Mouse (Mus musculus): ENCODE results near the gene Slc24a4. TPM values are rescaled to one million over a fixed set of nuclear protein-coding genes. Genes with fewer than 3 reads are reported as not detected.
A peak's percentile ranks its signal among the peaks of the same experiment; 100 is the strongest.

Gene Slc24a4
- polyA plus RNA-seq, 1 experiment from 2014 or later: 2.4 TPM

DNA sequence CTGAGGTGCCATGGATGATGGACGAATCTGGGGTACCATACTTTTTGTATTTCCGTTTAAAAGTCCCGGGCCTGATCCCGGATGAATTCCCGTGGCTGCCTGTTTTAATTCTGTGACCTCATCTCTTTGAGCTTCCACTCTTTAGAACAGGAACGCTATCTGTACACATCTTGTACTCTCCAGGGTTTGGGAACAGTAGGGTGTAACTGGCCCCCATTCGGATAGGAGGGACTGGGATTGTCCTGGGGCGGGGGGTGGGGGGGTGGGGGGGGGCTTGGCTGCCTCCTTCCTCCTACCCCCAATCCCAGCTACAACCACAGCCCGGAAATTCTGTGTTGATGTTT, 155.7 kb downstream of the Slc24a4 start:
- Histone ChIP-seq H3K27ac (peak overlapping the region; percentile 2; the same call in 1 of the 2 replicates), H3K36me3 (replicated peaks; ENCODE audit: control insufficient read depth, insufficient read depth) (no peaks in the 10 kb centered on the region), H3K27me3 (ENCODE audit: control insufficient read depth, insufficient read depth, low read length) (0 out of 2 replicates have a peak, but pooled peaks cover 4% of the 10 kb centered on the region), H3K4me2 (replicated peaks) (peak overlapping the region; percentile 99), H3K4me3 (replicated peaks; ENCODE audit: low read length) (peak overlapping the region; percentile 55; the same call in 1 of the 2 replicates), H3K9me3 (ENCODE audit: control insufficient read depth, low read length) (no peaks in the 10 kb centered on the region), H3K4me1 (replicated peaks; ENCODE audit: control insufficient read depth, insufficient read depth, low read length) (peaks cover 27% of the 10 kb centered on the region), H3K9ac (no peak overlapping the region)
- ATAC-seq (ENCODE audit: low FRiP score): no peak
- no peak for DNase-seq (ENCODE audit: low spot score)
- WGBS: 28% methylated on average over 9 of the region's 9 CpGs

GRCm38 (mm10) chr12:102284618-102285159, 156.2 kb downstream of the Slc24a4 start:
- ATAC-seq (ENCODE audit: low FRiP score) (no peak), DNase-seq (ENCODE audit: low spot score) (no peak)
- Histone ChIP-seq H3K27ac (no peak overlapping the region), H3K9ac (no peak overlapping the region), H3K4me2 (replicated peaks) (peak overlapping the region; percentile 99), H3K9me3 (ENCODE audit: control insufficient read depth, low read length) (no peaks in the 10 kb centered on the region), H3K27me3 (ENCODE audit: control insufficient read depth, insufficient read depth, low read length) (0 out of 2 replicates have a peak, but pooled peaks cover 4% of the 10 kb centered on the region), H3K36me3 (replicated peaks; ENCODE audit: control insufficient read depth, insufficient read depth) (no peaks in the 10 kb centered on the region), H3K4me1 (replicated peaks; ENCODE audit: control insufficient read depth, insufficient read depth, low read length) (peaks cover 27% of the 10 kb centered on the region), H3K4me3 (replicated peaks; ENCODE audit: low read length) (no peak overlapping the region)
- WGBS: 50% methylated on average over 3 of the region's 3 CpGs

DNA sequence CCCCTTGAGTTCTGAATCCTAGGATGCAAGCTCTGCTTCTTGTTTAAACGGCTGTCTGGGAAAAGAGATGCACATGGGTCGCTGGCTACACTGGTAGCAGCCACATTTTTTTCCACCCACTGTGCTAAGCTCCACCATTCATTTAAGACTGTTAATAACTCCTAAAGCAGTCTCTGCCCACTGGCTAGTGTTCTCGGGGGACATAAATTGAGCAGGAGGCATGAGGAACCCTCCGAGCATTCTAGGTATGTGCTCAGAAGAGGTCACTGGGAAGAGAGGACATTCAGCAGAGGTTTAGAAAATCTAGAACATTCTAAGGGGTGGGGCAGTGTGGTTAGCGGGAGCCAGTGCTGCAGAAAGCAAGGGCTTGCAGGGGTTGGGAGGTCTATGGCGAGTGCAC, 156.8 kb downstream of the Slc24a4 start:
- Histone ChIP-seq H3K36me3 (replicated peaks; ENCODE audit: control insufficient read depth, insufficient read depth) (no peaks in the 10 kb centered on the region), H3K27me3 (ENCODE audit: control insufficient read depth, insufficient read depth, low read length) (0 out of 2 replicates have a peak, but pooled peaks cover 4% of the 10 kb centered on the region), H3K4me3 (replicated peaks; ENCODE audit: low read length) (no peak overlapping the region), H3K9me3 (ENCODE audit: control insufficient read depth, low read length) (no peaks in the 10 kb centered on the region), H3K4me1 (replicated peaks; ENCODE audit: control insufficient read depth, insufficient read depth, low read length) (peaks cover 27% of the 10 kb centered on the region), H3K4me2 (replicated peaks) (no peak overlapping the region), H3K27ac (no peak overlapping the region), H3K9ac (no peak overlapping the region)
- 80% methylated on average over 6 of the region's 6 CpGs for WGBS
- DNase-seq (ENCODE audit: low spot score) (no peak), ATAC-seq (ENCODE audit: low FRiP score) (no peak)

- Histone ChIP-seq H3K9me3 (ENCODE audit: control insufficient read depth, low read length) (no peaks in the 10 kb centered on the region), H3K9ac (no peak overlapping the region), H3K36me3 (replicated peaks; ENCODE audit: control insufficient read depth, insufficient read depth) (no peaks in the 10 kb centered on the region), H3K27ac (no peak overlapping the region), H3K4me1 (replicated peaks; ENCODE audit: control insufficient read depth, insufficient read depth, low read length) (peaks cover 27% of the 10 kb centered on the region), H3K4me3 (replicated peaks; ENCODE audit: low read length) (no peak overlapping the region), H3K27me3 (ENCODE audit: control insufficient read depth, insufficient read depth, low read length) (0 out of 2 replicates have a peak, but pooled peaks cover 4% of the 10 kb centered on the region), H3K4me2 (replicated peaks) (no peak overlapping the region)
- WGBS: 73% methylated on average over 5 of the region's 5 CpGs
- ATAC-seq (ENCODE audit: low FRiP score): no peak
- DNase-seq (ENCODE audit: low spot score): no peak
These were observed 157.2 kb downstream of the Slc24a4 start for GRCm38 (mm10) chr12:102285779-102286178.

- Histone ChIP-seq H3K4me2 (replicated peaks) (no peak overlapping the region), H3K36me3 (replicated peaks; ENCODE audit: control insufficient read depth, insufficient read depth) (no peaks in the 10 kb centered on the region), H3K27ac (no peak overlapping the region), H3K27me3 (ENCODE audit: control insufficient read depth, insufficient read depth, low read length) (0 out of 2 replicates have a peak, but pooled peaks cover 4% of the 10 kb centered on the region), H3K4me3 (replicated peaks; ENCODE audit: low read length) (no peak overlapping the region), H3K9ac (no peak overlapping the region), H3K9me3 (ENCODE audit: control insufficient read depth, low read length) (no peaks in the 10 kb centered on the region), H3K4me1 (replicated peaks; ENCODE audit: control insufficient read depth, insufficient read depth, low read length) (peaks cover 27% of the 10 kb centered on the region)
- ATAC-seq (ENCODE audit: low FRiP score) (0 out of 2 replicates have a peak, but pooled peaks have one; percentile 31), DNase-seq (ENCODE audit: low spot score) (peak; percentile 65)
- 62% methylated on average over 10 of the region's 10 CpGs for WGBS
These were observed 158.3 kb downstream of the Slc24a4 start for GRCm38 (mm10) chr12:102286681-102287414.

DNA sequence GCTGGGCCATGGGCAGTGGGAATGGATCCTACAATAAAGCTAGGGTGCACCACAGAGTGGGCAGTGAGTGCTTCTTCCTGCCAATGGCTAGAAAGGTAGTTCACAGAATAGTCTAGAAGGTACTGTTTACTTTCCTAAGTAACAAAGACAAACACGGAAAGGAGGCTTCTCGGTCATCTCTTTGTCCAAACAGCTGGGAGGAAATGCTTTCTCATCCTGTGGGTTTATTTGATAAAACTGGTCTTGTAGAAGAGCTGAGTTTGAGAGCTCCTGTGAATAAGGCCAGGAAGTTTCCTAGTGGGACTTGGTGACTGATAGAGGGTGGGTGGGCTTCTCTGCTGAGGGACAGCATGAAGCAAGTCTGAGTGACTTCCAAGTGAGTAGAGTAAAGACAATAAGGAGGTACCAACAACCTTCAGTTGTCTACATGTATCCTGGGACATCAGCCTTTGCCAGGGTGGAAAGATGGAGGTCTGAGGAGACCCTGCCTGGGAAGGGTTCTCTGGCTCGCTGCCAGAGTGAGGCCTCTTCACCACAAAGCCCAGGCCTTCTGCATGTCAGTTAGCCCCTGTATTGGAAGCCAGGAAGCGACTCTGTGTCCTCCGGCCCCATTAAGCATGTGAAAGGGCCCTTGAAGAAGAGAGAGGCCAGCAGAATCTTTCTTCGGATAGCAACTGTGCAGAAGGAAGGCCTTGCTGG, 159.5 kb downstream of the Slc24a4 start:
- Histone ChIP-seq H3K27ac (0 out of 2 replicates have a peak overlapping the region, but pooled peaks have one; percentile 21), H3K9ac (no peak overlapping the region), H3K36me3 (replicated peaks; ENCODE audit: control insufficient read depth, insufficient read depth) (no peaks in the 10 kb centered on the region), H3K4me3 (replicated peaks; ENCODE audit: low read length) (no peak overlapping the region), H3K27me3 (ENCODE audit: control insufficient read depth, insufficient read depth, low read length) (no peaks in the 10 kb centered on the region), H3K4me2 (replicated peaks) (no peak overlapping the region), H3K4me1 (replicated peaks; ENCODE audit: control insufficient read depth, insufficient read depth, low read length) (peaks cover 22% of the 10 kb centered on the region), H3K9me3 (ENCODE audit: control insufficient read depth, low read length) (no peaks in the 10 kb centered on the region)
- DNase-seq (ENCODE audit: low spot score): no peak
- no peak for ATAC-seq (ENCODE audit: low FRiP score)
- 73% methylated on average over 6 of the region's 6 CpGs for WGBS

DNA sequence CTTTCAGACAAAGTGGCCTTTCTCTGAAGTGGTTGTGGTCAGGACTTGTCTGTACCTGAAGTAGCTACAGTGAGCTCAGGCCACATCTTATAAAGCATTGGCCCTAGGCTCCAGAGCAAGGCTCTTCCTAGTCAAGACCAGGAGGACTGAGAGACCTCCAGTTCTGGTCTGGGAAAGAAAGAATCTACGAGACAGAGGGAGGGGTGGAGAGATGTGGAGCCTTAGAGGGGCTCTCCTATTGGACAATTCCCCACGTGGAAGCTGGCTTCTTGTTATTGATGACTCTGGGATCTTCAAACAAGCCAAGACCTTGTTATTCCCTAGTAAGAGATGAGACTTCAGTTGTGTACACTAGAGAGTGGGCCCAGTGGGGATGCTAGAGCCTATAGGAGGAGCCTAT, 160.3 kb downstream of the Slc24a4 start:
- Histone ChIP-seq H3K4me3 (replicated peaks; ENCODE audit: low read length) (no peak overlapping the region), H3K9ac (no peak overlapping the region), H3K27me3 (ENCODE audit: control insufficient read depth, insufficient read depth, low read length) (no peaks in the 10 kb centered on the region), H3K9me3 (ENCODE audit: control insufficient read depth, low read length) (no peaks in the 10 kb centered on the region), H3K27ac (no peak overlapping the region), H3K4me1 (replicated peaks; ENCODE audit: control insufficient read depth, insufficient read depth, low read length) (peaks cover 15% of the 10 kb centered on the region), H3K4me2 (replicated peaks) (no peak overlapping the region), H3K36me3 (replicated peaks; ENCODE audit: control insufficient read depth, insufficient read depth) (no peaks in the 10 kb centered on the region)
- WGBS: 37% methylated on average over 2 of the region's 2 CpGs
- ATAC-seq (ENCODE audit: low FRiP score) (no peak), DNase-seq (ENCODE audit: low spot score) (no peak)

DNA sequence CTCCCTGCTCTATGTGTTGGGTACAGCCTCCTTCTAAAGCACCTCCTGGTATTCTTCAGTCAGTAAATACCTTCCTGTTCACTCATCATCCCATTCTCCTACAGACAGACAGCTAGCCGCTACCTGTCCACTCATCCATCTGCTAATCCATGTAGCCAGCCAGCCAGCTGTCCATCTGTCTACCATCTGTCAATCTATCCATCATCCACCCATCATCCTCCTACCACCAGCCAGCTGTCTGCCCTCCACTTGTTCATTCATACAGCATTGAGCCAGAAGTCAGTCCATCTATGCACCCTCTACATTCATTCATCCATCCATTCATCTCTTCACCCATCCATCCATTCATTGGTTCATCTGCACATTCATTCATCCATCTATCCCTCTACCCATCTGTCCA, 161.0 kb downstream of the Slc24a4 start:
- Histone ChIP-seq H3K27me3 (ENCODE audit: control insufficient read depth, insufficient read depth, low read length) (no peaks in the 10 kb centered on the region), H3K4me1 (replicated peaks; ENCODE audit: control insufficient read depth, insufficient read depth, low read length) (peaks cover 8% of the 10 kb centered on the region; the same call in 1 of the 2 replicates), H3K27ac (no peak overlapping the region), H3K4me3 (replicated peaks; ENCODE audit: low read length) (no peak overlapping the region), H3K9ac (no peak overlapping the region), H3K4me2 (replicated peaks) (no peak overlapping the region), H3K9me3 (ENCODE audit: control insufficient read depth, low read length) (no peaks in the 10 kb centered on the region), H3K36me3 (replicated peaks; ENCODE audit: control insufficient read depth, insufficient read depth) (no peaks in the 10 kb centered on the region)
- 86% methylated on average over 1 of the region's 1 CpGs for WGBS
- DNase-seq (ENCODE audit: low spot score) (no peak), ATAC-seq (ENCODE audit: low FRiP score) (no peak)

DNA sequence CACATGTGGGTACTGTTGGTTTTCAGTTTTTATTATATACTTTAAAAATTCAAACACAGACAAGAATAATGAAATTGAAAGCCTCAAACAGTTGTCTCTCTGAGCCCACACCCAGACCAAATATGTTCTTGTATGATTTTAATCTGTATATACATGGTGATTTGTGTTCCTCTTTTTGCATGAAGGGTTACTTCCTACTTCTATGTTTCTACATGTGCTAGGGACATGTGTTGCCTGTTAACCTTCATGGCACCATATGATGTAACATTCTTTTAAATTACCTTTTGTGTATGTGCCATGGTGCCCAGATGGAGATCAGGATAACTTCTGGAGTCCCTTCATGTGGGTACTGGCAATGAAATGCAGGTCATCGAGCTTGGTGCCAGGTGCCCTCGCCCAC, 162.1 kb downstream of the Slc24a4 start:
- peaks cover 8% of the 10 kb centered on the region; the same call in 1 of the 2 replicates for H3K4me1 ChIP-seq (replicated peaks; ENCODE audit: control insufficient read depth, insufficient read depth, low read length)
- 94% methylated on average over 2 of the region's 2 CpGs for WGBS

More for the DNA sequence above, 162.1 kb downstream of the Slc24a4 start:
- Histone ChIP-seq H3K4me2 (replicated peaks) (no peak overlapping the region), H3K9ac (no peak overlapping the region), H3K9me3 (ENCODE audit: control insufficient read depth, low read length) (no peaks in the 10 kb centered on the region), H3K27ac (no peak overlapping the region), H3K4me3 (replicated peaks; ENCODE audit: low read length) (no peak overlapping the region), H3K36me3 (replicated peaks; ENCODE audit: control insufficient read depth, insufficient read depth) (no peaks in the 10 kb centered on the region), H3K27me3 (ENCODE audit: control insufficient read depth, insufficient read depth, low read length) (no peaks in the 10 kb centered on the region)
- ATAC-seq (ENCODE audit: low FRiP score) (no peak), DNase-seq (ENCODE audit: low spot score) (no peak)

Data from hindbrain, embryonic 14.5 days (tissue).